Mouse (Mus musculus) midbrain, embryonic 11.5 days (tissue): ENCODE measurements around the gene Luc7l2. TPM values are rescaled to one million over a fixed set of nuclear protein-coding genes. Genes with fewer than 3 reads are reported as not detected.

ENCODE experiments used
- ATAC-seq: fragments of 200-750 bp; cut with Nextera tagmentation; 2 replicates; pipeline ENCODE4 v1.8.0; 2017; ENCODE audit warnings: moderate TSS enrichment, moderate library complexity; ENCODE audit not compliant: low FRiP score
- DNase-seq: peaks from one replicate; pipeline ENCODE4 v3.0.0; 2015; ENCODE audit warnings: low spot score; ENCODE audit errors: missing footprints
- H3K27ac ChIP-seq: fragments of 300-500 bp; sonication (generic); 2 replicates; pipeline ENCODE4 v1.5.1; 2014; ENCODE audit warnings: low read depth, low read length
- H3K27me3 ChIP-seq: fragments of 300-500 bp; sonication (generic); 2 replicates; pipeline ENCODE4 v1.6.1; 2014; ENCODE audit warnings: mild to moderate bottlenecking, low read length, moderate library complexity, mixed read lengths; ENCODE audit not compliant: control insufficient read depth, insufficient read depth
- H3K36me3 ChIP-seq: fragments of 300-500 bp; sonication (generic); 2 replicates; pipeline ENCODE4 v1.6.1; 2014; ENCODE audit warnings: mild to moderate bottlenecking, low read length, moderate library complexity, mixed read lengths; ENCODE audit not compliant: control insufficient read depth, insufficient read depth
- H3K4me1 ChIP-seq: fragments of 300-500 bp; sonication (generic); 2 replicates; pipeline ENCODE4 v1.6.1; 2014; ENCODE audit warnings: low read length; ENCODE audit not compliant: control insufficient read depth, insufficient read depth
- H3K4me2 ChIP-seq: fragments of 300-500 bp; sonication (generic); 2 replicates; pipeline ENCODE4 v1.6.1; 2014; ENCODE audit warnings: mild to moderate bottlenecking, moderate library complexity
- H3K4me3 ChIP-seq: fragments of 300-500 bp; sonication (generic); 2 replicates; pipeline ENCODE4 v1.5.1; 2014; ENCODE audit warnings: low read depth, low read length
- H3K9ac ChIP-seq: fragments of 300-500 bp; sonication (generic); 2 replicates; pipeline ENCODE4 v1.6.1; 2014; ENCODE audit warnings: low read length
- H3K9me3 ChIP-seq: fragments of 300-500 bp; sonication (generic); 2 replicates; pipeline ENCODE4 v1.6.1; 2016; ENCODE audit warnings: low read length; ENCODE audit not compliant: control insufficient read depth
- WGBS: fragments of 180-500 bp; shearing (Covaris S2); extraction: QIAGEN DNeasy Blood & Tissue Kit; methylation state at CpG from one replicate; pipeline ENCODE4 v1.1.7; 2014; 5-methylcytosine and 5-hydroxymethylcytosine counted together
- microRNA-seq: library from miRNA; unstranded; fragments of <30 nt; microRNA quantifications from one replicate; pipeline ENCODE4, GENCODE M21; 2017
- polyA plus RNA-seq: library from polyadenylated mRNA; unstranded; fragments of >200 nt; fragmentation: Nextera tagmentation; extraction: Ambion mirVana; gene quantifications from 2 replicates; pipeline ENCODE4 v1.2.1, GENCODE M21; 2014

The Luc7l2 gene
- polyA plus RNA-seq, 1 experiment from 2014 or later: 34.7 TPM

GRCm38 (mm10) chr6:38640401-38640800 is 89.3 kb downstream of the Luc7l2 start:
- Histone ChIP-seq H3K4me1 (peaks cover 13% of the 10 kb centered on the region), H3K27ac (no peak overlapping the region), H3K4me3 (no peak overlapping the region), H3K4me2 (no peak overlapping the region), H3K36me3 (no peaks in the 10 kb centered on the region), H3K9me3 (no peaks in the 10 kb centered on the region), H3K27me3 (peaks cover 30% of the 10 kb centered on the region), H3K9ac (no peak overlapping the region)
- ATAC-seq (no peak), DNase-seq (peak; percentile 54)
- WGBS: 84% methylated on average over 11 of the region's 11 CpGs

GRCm38 (mm10) chr6:38641228-38641627 is 90.1 kb downstream of the Luc7l2 start:
- ATAC-seq: no peak
- Histone ChIP-seq H3K36me3 (no peaks in the 10 kb centered on the region), H3K4me2 (no peak overlapping the region), H3K27me3 (peaks cover 22% of the 10 kb centered on the region), H3K4me1 (peaks cover 10% of the 10 kb centered on the region), H3K9ac (no peak overlapping the region), H3K4me3 (no peak overlapping the region), H3K9me3 (no peaks in the 10 kb centered on the region), H3K27ac (no peak overlapping the region)
- WGBS: 72% methylated on average over 5 of the region's 5 CpGs
- DNase-seq: no peak

- WGBS: 55% methylated on average over 5 of the region's 5 CpGs
- no peak for DNase-seq
Observed at GRCm38 (mm10) chr6:38641645-38642044, 90.5 kb downstream of the Luc7l2 start.

GRCm38 (mm10) chr6:38642593-38642992 is 91.5 kb downstream of the Luc7l2 start:
- H3K27me3 ChIP-seq: peaks cover 8% of the 10 kb centered on the region; the same call in 1 of the 2 replicates
- no peaks in the 10 kb centered on the region for H3K36me3 ChIP-seq
- ATAC-seq: no peak
- no peak overlapping the region for H3K4me3 ChIP-seq
- H3K9me3 ChIP-seq: no peaks in the 10 kb centered on the region
- peak; percentile 31 for DNase-seq
- no peaks in the 10 kb centered on the region for H3K4me1 ChIP-seq
- H3K4me2 ChIP-seq: no peak overlapping the region
- 84% methylated on average over 5 of the region's 5 CpGs for WGBS
- H3K27ac ChIP-seq: no peak overlapping the region
- H3K9ac ChIP-seq: no peak overlapping the region

More at GRCm38 (mm10) chr6:38641645-38642044, 90.5 kb downstream of the Luc7l2 start:
- H3K4me2 ChIP-seq: no peak overlapping the region
- H3K9ac ChIP-seq: no peak overlapping the region
- H3K4me1 ChIP-seq: peaks cover 6% of the 10 kb centered on the region
- H3K27ac ChIP-seq: no peak overlapping the region
- no peaks in the 10 kb centered on the region for H3K36me3 ChIP-seq
- no peak for ATAC-seq
- peaks cover 18% of the 10 kb centered on the region for H3K27me3 ChIP-seq
- H3K9me3 ChIP-seq: no peaks in the 10 kb centered on the region
- no peak overlapping the region for H3K4me3 ChIP-seq

- WGBS: 70% methylated on average over 3 of the region's 3 CpGs
- Histone ChIP-seq H3K4me2 (no peak overlapping the region), H3K36me3 (no peaks in the 10 kb centered on the region), H3K9me3 (no peaks in the 10 kb centered on the region), H3K27me3 (peaks cover 5% of the 10 kb centered on the region; the same call in 1 of the 2 replicates), H3K4me1 (no peaks in the 10 kb centered on the region), H3K27ac (no peak overlapping the region), H3K9ac (no peak overlapping the region), H3K4me3 (no peak overlapping the region)
- peak; percentile 44 for DNase-seq
- no peak for ATAC-seq
Observed at GRCm38 (mm10) chr6:38643039-38643438, 91.9 kb downstream of the Luc7l2 start.

- H3K9ac ChIP-seq: no peak overlapping the region
- DNase-seq: peak; percentile 80
- no peaks in the 10 kb centered on the region for H3K36me3 ChIP-seq
- H3K4me3 ChIP-seq: no peak overlapping the region
- H3K27me3 ChIP-seq: no peaks in the 10 kb centered on the region
- H3K4me2 ChIP-seq: no peak overlapping the region
- H3K9me3 ChIP-seq: no peaks in the 10 kb centered on the region
- ATAC-seq: no peak
- WGBS: 69% methylated on average over 3 of the region's 3 CpGs
- H3K4me1 ChIP-seq: no peaks in the 10 kb centered on the region
- H3K27ac ChIP-seq: no peak overlapping the region
Observed at GRCm38 (mm10) chr6:38649545-38649944, 98.4 kb downstream of the Luc7l2 start.

GRCm38 (mm10) chr6:38650263-38650937 is 99.3 kb downstream of the Luc7l2 start:
- Histone ChIP-seq H3K9ac (no peak overlapping the region), H3K27me3 (no peaks in the 10 kb centered on the region), H3K4me2 (no peak overlapping the region), H3K36me3 (no peaks in the 10 kb centered on the region), H3K4me1 (no peaks in the 10 kb centered on the region), H3K4me3 (no peak overlapping the region), H3K9me3 (no peaks in the 10 kb centered on the region), H3K27ac (no peak overlapping the region)
- 44% methylated on average over 14 of the region's 14 CpGs for WGBS
- peak; percentile 94 for DNase-seq
- peak; percentile 42; the same call in 1 of the 2 replicates for ATAC-seq

Small RNA genes lying within 50 kb of the gene (microRNA-seq; reads per million reads assigned to microRNA genes)
- gene Mir7670: not detected

Other genes with a start within 250 kb of the Luc7l2 start
- 1.7 and 2.2 TPM in 2 replicates for gene Zc3hav1, start 196.7 kb upstream of the Luc7l2 start, polyA plus RNA-seq
- 10.9 and 13.9 TPM in 2 replicates for gene Ttc26, start 169.9 kb upstream of the Luc7l2 start, polyA plus RNA-seq
- gene Ubn2, start 117.4 kb upstream of the Luc7l2 start, polyA plus RNA-seq: 15.5 and 16.6 TPM in 2 replicates
- 128 and 131 TPM in 2 replicates for gene Fmc1, start 17.8 kb upstream of the Luc7l2 start, polyA plus RNA-seq
- 0.07 and 0.11 TPM in 2 replicates for gene Klrg2, start 85.9 kb downstream of the Luc7l2 start, polyA plus RNA-seq
- gene Clec2l, start 111.7 kb downstream of the Luc7l2 start, polyA plus RNA-seq: 2.1 and 2.2 TPM in 2 replicates